Mouse (Mus musculus): ENCODE measurements around the gene Tanc1.

DNA sequence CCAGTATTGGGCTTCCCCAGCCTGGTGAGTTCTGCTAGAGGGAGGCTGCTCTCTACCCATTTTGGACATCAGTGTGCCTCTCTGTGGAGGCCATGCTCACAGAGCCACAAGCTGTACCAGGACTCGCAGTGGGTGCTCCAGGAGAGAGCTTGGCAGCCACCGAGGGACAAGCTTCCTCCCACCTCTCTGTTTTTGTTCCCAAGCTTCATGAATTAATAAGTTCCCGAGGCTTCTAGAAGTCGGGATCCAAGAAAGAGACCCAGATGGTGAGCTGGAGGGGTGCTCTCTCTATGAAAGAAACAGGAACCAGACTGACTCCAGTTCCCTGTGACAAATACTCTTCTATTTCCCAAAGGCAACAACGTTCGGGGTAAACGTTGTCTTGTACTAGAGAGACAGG is 43.6 kb downstream of the Tanc1 start:
- TF ChIP-seq CTCF (IDR thresholded peaks at IDR 0.05; ENCODE audit: low read depth): no peak
- no peak for TF ChIP-seq EP300 (IDR thresholded peaks at IDR 0.05; ENCODE audit: low read depth)
